Mouse (Mus musculus) heart, adult 2 months (tissue): Measurements from ENCODE around the gene Ffar4.

ENCODE experiments used
- CTCF ChIP-seq: fragments of 200-600 bp; IDR thresholded peaks from 2 replicates; pipeline ENCODE4 v1.8.1; 2022; ENCODE audit warnings: antibody characterized with exemption, mild to moderate bottlenecking, moderate library complexity
- EP300 ChIP-seq: fragments of 200-500 bp; IDR thresholded peaks from 2 replicates; pipeline ENCODE4 v1.6.1; 2011; ENCODE audit warnings: low read depth, low read length, control low read depth; ENCODE audit not compliant: insufficient read depth
- POLR2A ChIP-seq: fragments of 200-500 bp; IDR thresholded peaks from 2 replicates; pipeline ENCODE4 v1.6.1; 2011; ENCODE audit warnings: mild to moderate bottlenecking, low read depth, low read length, control low read depth; ENCODE audit not compliant: insufficient read depth

GRCm38 (mm10) chr19:38082931-38083525, 13.8 kb upstream of the Ffar4 start:
- TF ChIP-seq POLR2A = no peak
- TF ChIP-seq CTCF = no peak
- TF ChIP-seq EP300 = no peak
